Mouse (Mus musculus) CD4-positive naive resting alpha-beta T cell, adult 57 days (primary cell): ENCODE measurements around the gene Klhl35. TPM values are rescaled to one million over a fixed set of nuclear protein-coding genes. Genes with fewer than 3 reads are reported as not detected.

Source experiments
- total RNA-seq: library from RNA; stranded (reverse); gene quantifications from one replicate; pipeline ENCODE4 v1.2.4, GENCODE M21; 2023

The Klhl35 gene
- total RNA-seq = 0.68 TPM

DNA sequence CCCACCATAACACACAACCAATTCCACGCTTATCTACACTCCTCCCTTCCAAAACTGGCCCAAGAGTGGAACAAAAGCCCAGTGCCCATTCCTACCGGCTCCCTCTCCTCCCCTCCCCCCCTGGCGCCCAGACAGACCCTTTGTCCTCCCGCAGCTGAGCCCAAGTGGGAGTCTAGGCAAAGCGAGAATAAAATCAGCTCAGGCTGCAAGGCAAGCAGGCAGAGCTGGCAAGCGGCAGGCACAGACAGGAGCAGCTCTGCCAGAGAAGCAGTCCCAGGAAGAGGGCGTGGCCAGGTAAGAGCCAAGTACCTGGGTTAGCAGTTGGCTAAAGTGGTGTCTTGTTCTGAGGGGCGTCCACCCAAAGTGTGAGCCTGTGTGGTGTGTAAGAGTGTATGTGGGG is at the start of gene Klhl35:
Gene Klhl35, plus strand, starts transcription at position 194 of the 400 bp plus-strand sequence.

DNA sequence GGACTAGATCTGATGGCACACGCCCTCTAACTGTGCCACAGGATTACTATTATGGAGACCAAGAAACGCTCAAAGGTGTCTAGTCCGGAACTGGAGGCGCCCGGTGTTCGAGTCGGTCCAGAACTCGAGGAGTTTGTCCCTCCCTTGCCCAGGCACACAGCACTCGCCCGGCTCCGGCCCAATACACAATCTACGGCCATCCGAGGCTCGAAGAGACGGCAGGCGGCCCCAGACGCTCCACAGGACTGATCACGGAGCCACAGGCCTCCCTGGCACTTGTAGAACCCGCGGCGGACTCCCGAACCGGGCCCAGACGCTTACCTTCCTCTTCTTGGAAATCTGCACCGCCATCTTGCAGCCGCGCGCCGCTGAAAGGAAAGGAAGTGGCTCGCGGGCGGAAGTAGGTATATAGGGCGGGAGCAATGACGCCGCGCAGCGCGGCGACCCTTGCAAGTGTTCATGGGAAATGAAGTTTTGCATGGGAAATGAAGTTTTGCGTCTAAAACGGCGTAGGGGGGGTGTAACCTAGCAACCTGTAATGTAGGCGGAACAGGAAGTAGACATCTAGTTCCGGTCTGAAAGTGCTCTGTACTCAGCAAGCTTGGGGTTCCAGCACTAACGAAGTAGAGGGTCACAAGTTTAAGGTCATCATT is 17.6 kb downstream of the Klhl35 start, which contains the start of gene Rps3:
Gene Rps3, minus strand, starts transcription at position 468 of the 653 bp plus-strand sequence.

Other genes with a start within 250 kb of the Klhl35 start
- gene Mogat2, start 227.4 kb upstream of the Klhl35 start, total RNA-seq = not detected
- 0.89 TPM for gene Map6, start 198.6 kb upstream of the Klhl35 start, total RNA-seq
- gene Serpinh1, start 112.8 kb upstream of the Klhl35 start, total RNA-seq = 5.0 TPM
- 6.4 TPM for gene Gdpd5, start 84.6 kb upstream of the Klhl35 start, total RNA-seq
- 1,620 TPM for gene Rps3, start 17.7 kb downstream of the Klhl35 start, total RNA-seq
- 90.6 TPM for gene Arrb1, start 69.5 kb downstream of the Klhl35 start, total RNA-seq
- 3.8 TPM for gene Tpbgl, start 161.1 kb downstream of the Klhl35 start, total RNA-seq
- gene Slco2b1, start 245.3 kb downstream of the Klhl35 start, total RNA-seq = 0.56 TPM